12 mouse cellular contexts compared by ENCODE assay signal in genomic region chr19:43521362-43521761, GRCm38 (mm10). TPM values are rescaled to one million over a fixed set of nuclear protein-coding genes. Genes with fewer than 3 reads are reported as not detected.
DNase-seq lines count a peak whose midpoint lies in the region; ATAC-seq and TF ChIP-seq lines count a peak whose summit lies in the region.
"Had no signal": no experiment of that assay in that cellular context is flagged by ENCODE, and none has a peak within 500 bp of the region (broad histone marks: within the 10 kb centered on the region; RNA-seq: fewer than 3 reads in every experiment).

No protein-coding gene starts in this region.

- peak overlapping the region; percentile 22 for H3K9ac ChIP-seq in forebrain, postnatal 0 days
- H3K9ac ChIP-seq in forebrain, embryonic 11.5 days (ENCODE audit: low read length), result no peak overlapping the region
- H3K9ac ChIP-seq in intestine, embryonic 16.5 days (ENCODE audit: low read depth, low read length), result no peak overlapping the region
- no peak overlapping the region for H3K9ac ChIP-seq in intestine, embryonic 15.5 days
- peak overlapping the region; percentile 70 for H3K9ac ChIP-seq in ES-Bruce4 (ENCODE audit: low read depth, poor library complexity, severe bottlenecking)
- no peak overlapping the region for H3K9ac ChIP-seq in liver, embryonic 13.5 days
- H3K9ac ChIP-seq: embryonic facial prominence, embryonic 13.5 days; lung, embryonic 15.5 days; stomach, embryonic 15.5 days had no signal

- H3K27me3 ChIP-seq in forebrain, postnatal 0 days (ENCODE audit: insufficient read depth, low read length), result no peaks in the 10 kb centered on the region
- no peaks in the 10 kb centered on the region; the same call in 1 of the 2 replicates for H3K27me3 ChIP-seq in forebrain, embryonic 11.5 days (ENCODE audit: control insufficient read depth, insufficient read depth, low read length)
- no peaks in the 10 kb centered on the region; the same call in 1 of the 2 replicates for H3K27me3 ChIP-seq in intestine, embryonic 16.5 days (replicated peaks; ENCODE audit: control insufficient read depth, insufficient read depth, low read length)
- H3K27me3 ChIP-seq in intestine, embryonic 15.5 days (replicated peaks), result no peaks in the 10 kb centered on the region
- H3K27me3 ChIP-seq in ES-Bruce4 (ENCODE audit: control insufficient read depth, insufficient read depth, low read length, poor library complexity, severe bottlenecking), result no peaks in the 10 kb centered on the region
- H3K27me3 ChIP-seq in liver, embryonic 13.5 days, result no peaks in the 10 kb centered on the region; the same call in 1 of the 2 replicates
- H3K27me3 ChIP-seq: embryonic facial prominence, embryonic 13.5 days; stomach, embryonic 15.5 days had no signal

- H3K4me2 ChIP-seq in forebrain, postnatal 0 days (ENCODE audit: low read depth), result peak overlapping the region; percentile 20
- no peak overlapping the region; the same call in 1 of the 2 replicates for H3K4me2 ChIP-seq in forebrain, embryonic 11.5 days (ENCODE audit: low read depth, low read length, severe bottlenecking)
- H3K4me2 ChIP-seq in intestine, embryonic 16.5 days (ENCODE audit: low read depth, low read length), result 0 out of 2 replicates have a peak overlapping the region, but pooled peaks have one; percentile 23
- no peak overlapping the region for H3K4me2 ChIP-seq in intestine, embryonic 15.5 days (replicated peaks)
- peak overlapping the region; percentile 42; the same call in 1 of the 2 replicates for H3K4me2 ChIP-seq in liver, embryonic 13.5 days
- H3K4me2 ChIP-seq: embryonic facial prominence, embryonic 13.5 days; lung, embryonic 15.5 days; stomach, embryonic 15.5 days had no signal

- WGBS in forebrain, postnatal 0 days, result 12% methylated on average over 8 of the region's 8 CpGs
- 16% methylated on average over 8 of the region's 8 CpGs for WGBS in forebrain, embryonic 11.5 days
- WGBS in intestine, embryonic 16.5 days, result 47% methylated on average over 8 of the region's 8 CpGs
- WGBS in intestine, embryonic 15.5 days, result 55% methylated on average over 8 of the region's 8 CpGs
- WGBS in liver, embryonic 13.5 days (ENCODE audit: insufficient replicate concordance), result 73% methylated on average over 8 of the region's 8 CpGs

- no peak overlapping the region for H3K27ac ChIP-seq in forebrain, postnatal 0 days (ENCODE audit: low read depth, low read length)
- H3K27ac ChIP-seq in forebrain, embryonic 11.5 days (ENCODE audit: low read depth, low read length), result no peak overlapping the region
- H3K27ac ChIP-seq in intestine, embryonic 16.5 days (ENCODE audit: low read length), result no peak overlapping the region
- no peak overlapping the region for H3K27ac ChIP-seq in intestine, embryonic 15.5 days
- H3K27ac ChIP-seq in ES-Bruce4 (ENCODE audit: insufficient read depth, low read length), result peak overlapping the region; percentile 66; the same call in 1 of the 2 replicates
- H3K27ac ChIP-seq in liver, embryonic 13.5 days, result no peak overlapping the region
- H3K27ac ChIP-seq: embryonic facial prominence, embryonic 13.5 days; lung, embryonic 15.5 days; stomach, embryonic 15.5 days had no signal

- H3K4me3 ChIP-seq in forebrain, postnatal 0 days (ENCODE audit: low read depth, low read length), result no peak overlapping the region; the same call in 1 of the 2 replicates
- no peak overlapping the region for H3K4me3 ChIP-seq in forebrain, embryonic 11.5 days (ENCODE audit: low read depth, low read length)
- H3K4me3 ChIP-seq in intestine, embryonic 16.5 days (ENCODE audit: low read length), result 0 out of 2 replicates have a peak overlapping the region, but pooled peaks have one; percentile 4
- H3K4me3 ChIP-seq in intestine, embryonic 15.5 days (replicated peaks), result no peak overlapping the region
- H3K4me3 ChIP-seq in ES-Bruce4 (ENCODE audit: low read depth, low read length), result no peak overlapping the region
- no peak overlapping the region for H3K4me3 ChIP-seq in liver, embryonic 13.5 days (replicated peaks)
- H3K4me3 ChIP-seq: embryonic facial prominence, embryonic 13.5 days; lung, embryonic 15.5 days; stomach, embryonic 15.5 days had no signal

- no peaks in the 10 kb centered on the region for H3K9me3 ChIP-seq in forebrain, postnatal 0 days (ENCODE audit: low read length)
- no peaks in the 10 kb centered on the region for H3K9me3 ChIP-seq in forebrain, embryonic 11.5 days (ENCODE audit: control insufficient read depth, low read length)
- no peaks in the 10 kb centered on the region for H3K9me3 ChIP-seq in intestine, embryonic 16.5 days (ENCODE audit: control insufficient read depth, low read length)
- H3K9me3 ChIP-seq in intestine, embryonic 15.5 days, result no peaks in the 10 kb centered on the region
- no peaks in the 10 kb centered on the region for H3K9me3 ChIP-seq in ES-Bruce4 (replicated peaks; ENCODE audit: control insufficient read depth, insufficient read depth, low read length, poor library complexity, severe bottlenecking)
- H3K9me3 ChIP-seq in liver, embryonic 13.5 days (replicated peaks), result no peaks in the 10 kb centered on the region
- H3K9me3 ChIP-seq: embryonic facial prominence, embryonic 13.5 days; lung, embryonic 15.5 days; stomach, embryonic 15.5 days had no signal

- H3K4me1 ChIP-seq in forebrain, postnatal 0 days (ENCODE audit: insufficient read depth), result peaks cover 17% of the 10 kb centered on the region
- peaks cover 29% of the 10 kb centered on the region for H3K4me1 ChIP-seq in forebrain, embryonic 11.5 days (replicated peaks; ENCODE audit: control insufficient read depth, insufficient read depth, low read length)
- H3K4me1 ChIP-seq in intestine, embryonic 16.5 days (ENCODE audit: control insufficient read depth, insufficient read depth, low read length), result peaks cover 21% of the 10 kb centered on the region
- peaks cover 21% of the 10 kb centered on the region for H3K4me1 ChIP-seq in intestine, embryonic 15.5 days (replicated peaks)
- H3K4me1 ChIP-seq in ES-Bruce4 (ENCODE audit: control insufficient read depth, insufficient read depth, low read length), result peaks cover 3% of the 10 kb centered on the region
- peaks cover 64% of the 10 kb centered on the region for H3K4me1 ChIP-seq in liver, embryonic 13.5 days (replicated peaks)

- no peak for TF ChIP-seq EP300 in ES-Bruce4 (IDR thresholded peaks at IDR 0.05; ENCODE audit: insufficient read depth, low read depth, low read length)

- no peak for ATAC-seq in forebrain, postnatal 0 days
- ATAC-seq in forebrain, embryonic 11.5 days (replicated peaks; ENCODE audit: low FRiP score), result no peak
- no peak for ATAC-seq in intestine, embryonic 16.5 days
- ATAC-seq in intestine, embryonic 15.5 days, result no peak
- ATAC-seq in liver, embryonic 13.5 days (ENCODE audit: low read depth), result no peak

- no peak for TF ChIP-seq CTCF in forebrain, postnatal 0 days (IDR thresholded peaks at IDR 0.05; ENCODE audit: low read depth)
- TF ChIP-seq CTCF in ES-Bruce4 (IDR thresholded peaks at IDR 0.05; ENCODE audit: low read depth, low read length), result no peak

- TF ChIP-seq POLR2A in ES-Bruce4 (IDR thresholded peaks at IDR 0.05; ENCODE audit: insufficient read depth, low read length), result no peak

- no peak for DNase-seq in forebrain, postnatal 0 days
- no peak for DNase-seq in forebrain, embryonic 11.5 days (ENCODE audit: low spot score)
- DNase-seq in liver, embryonic 13.5 days, result no peak
- DNase-seq in right cerebral cortex, postnatal 25 days, result no peak
- no peak for DNase-seq in spleen, adult 12 weeks (ENCODE audit: low spot score)
- DNase-seq: cerebellum, adult 9-10 months had no signal

- H3K36me3 ChIP-seq in forebrain, postnatal 0 days (ENCODE audit: insufficient read depth), result no peaks in the 10 kb centered on the region
- H3K36me3 ChIP-seq in forebrain, embryonic 11.5 days (ENCODE audit: control insufficient read depth, insufficient read depth, low read length), result no peaks in the 10 kb centered on the region
- H3K36me3 ChIP-seq in intestine, embryonic 16.5 days (ENCODE audit: control insufficient read depth, insufficient read depth, low read length), result no peaks in the 10 kb centered on the region
- H3K36me3 ChIP-seq in intestine, embryonic 15.5 days, result no peaks in the 10 kb centered on the region
- H3K36me3 ChIP-seq in ES-Bruce4 (ENCODE audit: control insufficient read depth, insufficient read depth, low read length, poor library complexity, severe bottlenecking), result peaks cover 32% of the 10 kb centered on the region
- H3K36me3 ChIP-seq in liver, embryonic 13.5 days, result no peaks in the 10 kb centered on the region
- H3K36me3 ChIP-seq: embryonic facial prominence, embryonic 13.5 days; lung, embryonic 15.5 days; stomach, embryonic 15.5 days had no signal

RNA-seq across cellular contexts. Expression of gene Got1, which starts 3.0 kb away (rescaled TPM):
- total RNA-seq in forebrain, postnatal 0 days (2014; rRNA removed), result 86.1 and 88.2 TPM in 2 replicates
- 85.4 and 101 TPM in 2 replicates for polyA plus RNA-seq in forebrain, postnatal 0 days (2015; fragmentation: Nextera tagmentation; extraction: Ambion mirVana)
- 45.5 and 48.2 TPM in 2 replicates for polyA plus RNA-seq in forebrain, embryonic 11.5 days (2014; fragmentation: Nextera tagmentation; extraction: Ambion mirVana)
- polyA plus RNA-seq in intestine, embryonic 16.5 days (2015; fragmentation: Nextera tagmentation; extraction: Ambion mirVana), result 70.5 and 73.4 TPM in 2 replicates
- polyA plus RNA-seq in intestine, embryonic 15.5 days (2015; fragmentation: Nextera tagmentation; extraction: Ambion mirVana), result 58.7 and 60.7 TPM in 2 replicates
- 148 and 152 TPM in 2 replicates for polyA plus RNA-seq in ES-Bruce4 (2011; ENCODE audit: insufficient read depth, insufficient read length, low read depth, missing spikeins)
- polyA plus RNA-seq in liver, embryonic 13.5 days (2015; fragmentation: Nextera tagmentation; extraction: Ambion mirVana), result 22.0 and 24.0 TPM in 2 replicates

Comparison
In these comparisons a context has a peak if more than half of its experiments do, and no peak if none do; other contexts are left out.
1. H3K4me2 ChIP-seq: peak in forebrain, postnatal 0 days (single experiment), intestine, embryonic 16.5 days (single experiment) and liver, embryonic 13.5 days (single experiment); none in forebrain, embryonic 11.5 days (single experiment) and intestine, embryonic 15.5 days (single experiment).
2. H3K9ac ChIP-seq: peak in forebrain, postnatal 0 days (single experiment) and ES-Bruce4 (single experiment); none in forebrain, embryonic 11.5 days (single experiment), intestine, embryonic 16.5 days (single experiment), intestine, embryonic 15.5 days (single experiment) and liver, embryonic 13.5 days (single experiment).